ENCODE assay signal across 8 mouse cellular contexts in the genomic region with DNA sequence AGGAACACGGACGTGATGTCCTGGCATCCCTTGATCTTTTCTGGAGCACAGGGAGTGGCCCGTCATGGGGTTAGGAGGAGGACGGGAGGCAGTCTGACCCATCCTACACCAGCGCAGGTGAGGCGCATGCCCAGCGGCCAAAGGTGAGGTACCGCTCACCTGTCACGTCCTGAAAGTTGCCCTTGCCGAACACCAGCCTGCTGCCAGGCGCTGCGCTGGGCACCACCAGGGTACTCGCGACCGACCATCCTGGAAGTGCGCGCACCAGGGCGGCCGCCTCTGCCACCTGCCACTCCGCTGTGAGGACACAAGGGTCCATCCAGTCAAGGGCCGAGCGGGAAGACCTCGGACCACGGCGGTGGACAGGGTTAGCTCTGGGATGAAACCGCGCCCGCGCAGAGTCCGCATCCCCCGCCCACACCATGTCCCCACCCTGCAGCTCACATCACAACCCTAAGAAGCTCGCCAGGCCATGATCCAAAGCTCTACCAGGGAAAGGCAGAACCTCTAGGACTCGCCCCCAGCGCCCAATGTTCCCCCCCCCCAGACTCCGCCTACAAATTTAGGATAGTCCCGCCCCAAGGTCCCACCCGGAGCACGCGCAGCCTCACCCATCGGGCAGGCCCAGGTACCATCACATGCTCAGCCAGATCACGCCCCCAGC. TPM values are rescaled to one million over a fixed set of nuclear protein-coding genes. Genes with fewer than 3 reads are reported as not detected.
DNase-seq lines count a peak whose midpoint lies in the region; ATAC-seq and TF ChIP-seq lines count a peak whose summit lies in the region.

No protein-coding gene starts in this region.

- H3K79me3 ChIP-seq in C2C12 (ENCODE audit: low read depth): peaks cover 19% of the 10 kb centered on the region

- no peaks in the 10 kb centered on the region for H3K79me2 ChIP-seq in heart, adult 2 months (replicated peaks; ENCODE audit: control insufficient read depth, insufficient read depth, low read length)
- peaks cover 32% of the 10 kb centered on the region for H3K79me2 ChIP-seq in C2C12 (ENCODE audit: control insufficient read depth, insufficient read depth)

- H3K4me3 ChIP-seq in heart, adult 2 months: peak overlapping the region; percentile 98
- H3K4me3 ChIP-seq in C2C12 (ENCODE audit: insufficient read depth, poor library complexity, severe bottlenecking): peak overlapping the region; percentile 76
- peak overlapping the region; percentile 81 for H3K4me3 ChIP-seq in embryonic facial prominence, embryonic 11.5 days (ENCODE audit: low read depth, low read length)
- peak overlapping the region; percentile 74 for H3K4me3 ChIP-seq in hindbrain, embryonic 13.5 days
- peak overlapping the region; percentile 56 for H3K4me3 ChIP-seq in limb, embryonic 11.5 days (ENCODE audit: low read depth, low read length)

- H3K9ac ChIP-seq in heart, adult 2 months (ENCODE audit: low read depth, low read length): peak overlapping the region; percentile 92
- peak overlapping the region; percentile 89 for H3K9ac ChIP-seq in embryonic facial prominence, embryonic 11.5 days (replicated peaks; ENCODE audit: low read length)
- peak overlapping the region; percentile 84 for H3K9ac ChIP-seq in hindbrain, embryonic 13.5 days
- H3K9ac ChIP-seq in limb, embryonic 11.5 days (ENCODE audit: low read length): peak overlapping the region; percentile 74

- no peak for TF ChIP-seq POLR2A in heart, adult 2 months (IDR thresholded peaks at IDR 0.05; ENCODE audit: insufficient read depth, low read depth, low read length)

- peak in 1 of 2 experiments; percentile 46 for DNase-seq in heart, adult 2 months
- no peak for DNase-seq in heart, postnatal 14 days
- no peak for DNase-seq in embryonic facial prominence, embryonic 11.5 days (ENCODE audit: low spot score)
- DNase-seq in limb, embryonic 11.5 days (ENCODE audit: low spot score): peak; percentile 42
- DNase-seq in right cerebral cortex, postnatal 10 days (ENCODE audit: low spot score in 2 of 2): peak; percentile 68 to 79
- DNase-seq in T-cell, adult 2 months (ENCODE audit: low spot score): no peak

- TF ChIP-seq EP300 in heart, adult 2 months (IDR thresholded peaks at IDR 0.05; ENCODE audit: insufficient read depth, low read depth, low read length): no peak

- ATAC-seq in embryonic facial prominence, embryonic 11.5 days (replicated peaks; ENCODE audit: insufficient number of reproducible peaks, low FRiP score, low TSS enrichment, low read depth): peak; percentile 40
- peak; percentile 19 for ATAC-seq in hindbrain, embryonic 13.5 days (ENCODE audit: low FRiP score)
- peak; percentile 0; the same call in 1 of the 2 replicates for ATAC-seq in limb, embryonic 11.5 days (ENCODE audit: insufficient number of reproducible peaks, low FRiP score, low TSS enrichment, low read depth)

- H3K9me3 ChIP-seq in embryonic facial prominence, embryonic 11.5 days (replicated peaks; ENCODE audit: control insufficient read depth, low read length): no peaks in the 10 kb centered on the region
- no peaks in the 10 kb centered on the region for H3K9me3 ChIP-seq in hindbrain, embryonic 13.5 days
- H3K9me3 ChIP-seq in limb, embryonic 11.5 days (ENCODE audit: control insufficient read depth, low read length): no peaks in the 10 kb centered on the region

- peak overlapping the region; percentile 96 for H3K27ac ChIP-seq in heart, adult 2 months
- peak overlapping the region; percentile 96 for H3K27ac ChIP-seq in embryonic facial prominence, embryonic 11.5 days (replicated peaks; ENCODE audit: low read depth, low read length)
- peak overlapping the region; percentile 97 for H3K27ac ChIP-seq in hindbrain, embryonic 13.5 days
- H3K27ac ChIP-seq in limb, embryonic 11.5 days (replicated peaks; ENCODE audit: low read depth, low read length): peak overlapping the region; percentile 89; the same call in 1 of the 2 replicates

- no peak for TF ChIP-seq CTCF in heart, adult 2 months (IDR thresholded peaks at IDR 0.05)
- no peak for TF ChIP-seq CTCF in C2C12 (IDR thresholded peaks at IDR 0.05; ENCODE audit: control insufficient read depth, insufficient read depth, insufficient read length)

- H3K36me3 ChIP-seq in heart, adult 2 months (ENCODE audit: control insufficient read depth, insufficient read depth, low read length): no peaks in the 10 kb centered on the region
- peaks cover 36% of the 10 kb centered on the region for H3K36me3 ChIP-seq in C2C12 (ENCODE audit: control insufficient read depth, insufficient read depth)
- peaks cover 10% of the 10 kb centered on the region; the same call in 1 of the 2 replicates for H3K36me3 ChIP-seq in embryonic facial prominence, embryonic 11.5 days (replicated peaks; ENCODE audit: control insufficient read depth, insufficient read depth, low read depth, low read length)
- H3K36me3 ChIP-seq in hindbrain, embryonic 13.5 days: peaks cover 50% of the 10 kb centered on the region
- H3K36me3 ChIP-seq in limb, embryonic 11.5 days (ENCODE audit: control insufficient read depth, insufficient read depth, low read length): peaks cover 29% of the 10 kb centered on the region

- H3K4me2 ChIP-seq in embryonic facial prominence, embryonic 11.5 days (ENCODE audit: low read depth, low read length): peak overlapping the region; percentile 91
- peak overlapping the region; percentile 71 for H3K4me2 ChIP-seq in hindbrain, embryonic 13.5 days
- peak overlapping the region; percentile 85 for H3K4me2 ChIP-seq in limb, embryonic 11.5 days (ENCODE audit: low read depth, severe bottlenecking)

- H3ac ChIP-seq in C2C12 (ENCODE audit: control insufficient read depth, insufficient read length, low read depth): peak overlapping the region; percentile 61

- intact Hi-C loops in heart, adult 2 months (cut with DNase I): loop anchor here (1.0 to 10.0 kb wide), 3 partner anchors 28 to 182 kb away; partner anchors contain the start of genes Chfr, Gm15446 and Golga3
- intact Hi-C loops in heart, postnatal 14 days (cut with DNase I): no loop called here

- 19% methylated on average over 41 of the region's 41 CpGs for WGBS in heart, adult 2 months
- 17% methylated on average over 41 of the region's 41 CpGs for WGBS in embryonic facial prominence, embryonic 11.5 days
- WGBS in hindbrain, embryonic 13.5 days: 16% methylated on average over 41 of the region's 41 CpGs
- WGBS in limb, embryonic 11.5 days: 18% methylated on average over 41 of the region's 41 CpGs

- no peaks in the 10 kb centered on the region; the same call in 1 of the 2 replicates for H3K27me3 ChIP-seq in heart, adult 2 months (ENCODE audit: control insufficient read depth, insufficient read depth, low read length)
- H3K27me3 ChIP-seq in C2C12 (ENCODE audit: control insufficient read depth, insufficient read depth, insufficient read length): no peaks in the 10 kb centered on the region
- H3K27me3 ChIP-seq in embryonic facial prominence, embryonic 11.5 days (ENCODE audit: control insufficient read depth, insufficient read depth, low read length): no peaks in the 10 kb centered on the region
- no peaks in the 10 kb centered on the region for H3K27me3 ChIP-seq in hindbrain, embryonic 13.5 days
- H3K27me3 ChIP-seq in limb, embryonic 11.5 days (ENCODE audit: control insufficient read depth, insufficient read depth, low read length): no peaks in the 10 kb centered on the region

- H3K4me1 ChIP-seq in heart, adult 2 months (ENCODE audit: control insufficient read depth, insufficient read depth, low read length): no peaks in the 10 kb centered on the region
- no peaks in the 10 kb centered on the region for H3K4me1 ChIP-seq in embryonic facial prominence, embryonic 11.5 days (ENCODE audit: control insufficient read depth, insufficient read depth, low read length)
- H3K4me1 ChIP-seq in hindbrain, embryonic 13.5 days (replicated peaks): peaks cover 24% of the 10 kb centered on the region
- H3K4me1 ChIP-seq in limb, embryonic 11.5 days (ENCODE audit: control insufficient read depth, insufficient read depth, low read length): peaks cover 7% of the 10 kb centered on the region

RNA-seq across cellular contexts. Expression of gene Gtpbp6, which starts 1.0 kb away (rescaled TPM):
- 10 to 100 TPM; 26.0 to 27.3 TPM for total RNA-seq in heart, adult 2 months (2021)
- 33.5 and 36.6 TPM in 2 replicates for polyA plus RNA-seq in heart, adult 2 months (2012; rRNA removed)
- 10 to 100 TPM; 27.0 to 29.8 TPM for total RNA-seq in heart, postnatal 14 days (2021)
- 56.7 TPM for polyA plus RNA-seq in C2C12 (2012; fragmentation: generic; extraction: Trizol)
- 20.9 and 24.8 TPM in 2 replicates for polyA plus RNA-seq in embryonic facial prominence, embryonic 11.5 days (2014; fragmentation: Nextera tagmentation; extraction: Ambion mirVana)
- polyA plus RNA-seq in hindbrain, embryonic 13.5 days (2015; fragmentation: Nextera tagmentation; extraction: Ambion mirVana): 53.2 and 55.5 TPM in 2 replicates
- 27.4 and 29.7 TPM in 2 replicates for polyA plus RNA-seq in limb, embryonic 11.5 days (2014; fragmentation: Nextera tagmentation; extraction: Ambion mirVana)

RNA-seq across cellular contexts. Expression of gene Zfp605, which starts 2.9 kb away (rescaled TPM):
- total RNA-seq in heart, adult 2 months (2021): 1 to 10 TPM; 2.2 to 3.3 TPM
- 0.68 and 1.2 TPM in 2 replicates for polyA plus RNA-seq in heart, adult 2 months (2012; rRNA removed)
- 1 to 10 TPM; 2.9 to 3.0 TPM for total RNA-seq in heart, postnatal 14 days (2021)
- 2.2 TPM for polyA plus RNA-seq in C2C12 (2012; fragmentation: generic; extraction: Trizol)
- 4.5 and 4.8 TPM in 2 replicates for polyA plus RNA-seq in embryonic facial prominence, embryonic 11.5 days (2014; fragmentation: Nextera tagmentation; extraction: Ambion mirVana)
- 15.2 and 18.2 TPM in 2 replicates for polyA plus RNA-seq in hindbrain, embryonic 13.5 days (2015; fragmentation: Nextera tagmentation; extraction: Ambion mirVana)
- 4.1 and 4.2 TPM in 2 replicates for polyA plus RNA-seq in limb, embryonic 11.5 days (2014; fragmentation: Nextera tagmentation; extraction: Ambion mirVana)

RNA-seq across cellular contexts. Expression of gene Plcxd1, which starts 7.3 kb away (rescaled TPM):
- not detected for total RNA-seq in heart, adult 2 months (2021)
- 0.06 and 0.64 TPM in 2 replicates for polyA plus RNA-seq in heart, adult 2 months (2012; rRNA removed)
- total RNA-seq in heart, postnatal 14 days (2021): not detected
- 0.78 TPM for polyA plus RNA-seq in C2C12 (2012; fragmentation: generic; extraction: Trizol)
- 0.27 and 0.39 TPM in 2 replicates for polyA plus RNA-seq in embryonic facial prominence, embryonic 11.5 days (2014; fragmentation: Nextera tagmentation; extraction: Ambion mirVana)
- polyA plus RNA-seq in hindbrain, embryonic 13.5 days (2015; fragmentation: Nextera tagmentation; extraction: Ambion mirVana): 2.5 and 3.2 TPM in 2 replicates
- polyA plus RNA-seq in limb, embryonic 11.5 days (2014; fragmentation: Nextera tagmentation; extraction: Ambion mirVana): 0.57 and 0.75 TPM in 2 replicates

RNA-seq across cellular contexts. Expression of gene Gm35315, which starts 12.8 kb away (rescaled TPM):
- total RNA-seq in heart, adult 2 months (2021): not detected
- 0.06 TPM in 1 of 2 replicates, not detected in the other for polyA plus RNA-seq in heart, adult 2 months (2012; rRNA removed)
- total RNA-seq in heart, postnatal 14 days (2021): under 1 TPM in 1 of 2 experiments, not detected in 1; 0.07 TPM
- 0.14 TPM for polyA plus RNA-seq in C2C12 (2012; fragmentation: generic; extraction: Trizol)
- 1.3 and 1.5 TPM in 2 replicates for polyA plus RNA-seq in embryonic facial prominence, embryonic 11.5 days (2014; fragmentation: Nextera tagmentation; extraction: Ambion mirVana)
- 0.61 and 0.77 TPM in 2 replicates for polyA plus RNA-seq in hindbrain, embryonic 13.5 days (2015; fragmentation: Nextera tagmentation; extraction: Ambion mirVana)
- 0.64 and 1.6 TPM in 2 replicates for polyA plus RNA-seq in limb, embryonic 11.5 days (2014; fragmentation: Nextera tagmentation; extraction: Ambion mirVana)

RNA-seq across cellular contexts. Expression of gene Chfr, which starts 28.6 kb away (rescaled TPM):
- 10 to 100 TPM; 11.3 to 14.5 TPM for total RNA-seq in heart, adult 2 months (2021)
- 16.2 and 21.7 TPM in 2 replicates for polyA plus RNA-seq in heart, adult 2 months (2012; rRNA removed)
- 10 to 100 TPM; 21.0 to 21.4 TPM for total RNA-seq in heart, postnatal 14 days (2021)
- polyA plus RNA-seq in C2C12 (2012; fragmentation: generic; extraction: Trizol): 14.4 TPM
- polyA plus RNA-seq in embryonic facial prominence, embryonic 11.5 days (2014; fragmentation: Nextera tagmentation; extraction: Ambion mirVana): 46.2 and 47.7 TPM in 2 replicates
- 102 TPM in 2 replicates for polyA plus RNA-seq in hindbrain, embryonic 13.5 days (2015; fragmentation: Nextera tagmentation; extraction: Ambion mirVana)
- polyA plus RNA-seq in limb, embryonic 11.5 days (2014; fragmentation: Nextera tagmentation; extraction: Ambion mirVana): 28.0 and 33.4 TPM in 2 replicates

Comparison
In these comparisons a context has a peak if more than half of its experiments do, and no peak if none do; other contexts are left out.
1. DNase-seq: peak in limb, embryonic 11.5 days (single experiment) and right cerebral cortex, postnatal 10 days (2 of 2); none in heart, postnatal 14 days (0 of 2), embryonic facial prominence, embryonic 11.5 days (single experiment) and T-cell, adult 2 months (single experiment).
2. Peak in every context shown above with its lines, with median percentiles within 50 percentile points of each other: H3K27ac ChIP-seq, H3K4me3 ChIP-seq, H3K9ac ChIP-seq, ATAC-seq and H3K4me2 ChIP-seq.